In the genomic region with DNA sequence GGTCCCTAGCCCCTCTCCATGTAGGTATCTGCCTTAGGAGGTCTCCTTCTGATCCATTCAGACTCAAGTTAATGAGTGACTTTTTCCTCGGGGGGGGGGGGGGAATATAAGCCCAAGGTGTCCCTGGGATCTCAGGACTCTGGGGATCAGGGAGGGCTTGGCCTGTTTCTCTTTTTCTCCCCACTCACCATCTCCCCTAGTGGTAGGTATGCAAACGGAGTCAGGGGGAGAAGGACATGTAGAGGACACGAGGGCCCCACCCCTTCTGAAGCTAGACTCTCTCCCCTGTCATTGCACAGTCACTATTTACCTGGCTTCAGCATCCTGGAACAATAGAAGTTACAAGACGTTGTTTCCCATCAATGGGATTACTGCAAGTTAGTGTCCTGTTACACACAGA, we compare ENCODE assay signal across 12 mouse cellular contexts. TPM values are rescaled to one million over a fixed set of nuclear protein-coding genes. Genes with fewer than 3 reads are reported as not detected.
DNase-seq lines count a peak whose midpoint lies in the region; ATAC-seq and TF ChIP-seq lines count a peak whose summit lies in the region.
"Had no signal": no experiment of that assay in that cellular context is flagged by ENCODE, and none has a peak within 500 bp of the region (broad histone marks: within the 10 kb centered on the region; RNA-seq: fewer than 3 reads in every experiment).

No protein-coding gene starts in this region.

- H3K4me2 ChIP-seq in lung, postnatal 0 days (replicated peaks; ENCODE audit: low read depth, low read length): no peak overlapping the region
- no peak overlapping the region for H3K4me2 ChIP-seq in kidney, embryonic 16.5 days (replicated peaks; ENCODE audit: low read depth, low read length)
- H3K4me2 ChIP-seq: forebrain, embryonic 13.5 days; midbrain, embryonic 11.5 days had no signal

- H3K27ac ChIP-seq in gastrocnemius, adult 2 months: peak overlapping the region; percentile 81
- no peak overlapping the region for H3K27ac ChIP-seq in lung, postnatal 0 days (ENCODE audit: low read length)
- peak overlapping the region; percentile 55; the same call in 1 of the 2 replicates for H3K27ac ChIP-seq in kidney, embryonic 16.5 days (ENCODE audit: low read length)
- H3K27ac ChIP-seq: forebrain, embryonic 13.5 days; limb, embryonic 10.5 days had no signal

- ATAC-seq in lung, postnatal 0 days: no peak
- peak; percentile 35 for ATAC-seq in kidney, embryonic 16.5 days (ENCODE audit: low FRiP score, low TSS enrichment)
- no peak for ATAC-seq in megakaryocyte-erythroid progenitor cell, adult 5-6 weeks (replicated peaks; ENCODE audit: low FRiP score, low TSS enrichment, poor library complexity, severe bottlenecking)
- ATAC-seq: forebrain, embryonic 13.5 days had no signal

- intact Hi-C loops in gastrocnemius, adult 2 months (cut with DNase I): no loop called here

- no peak for TF ChIP-seq EP300 in lung, postnatal 0 days (IDR thresholded peaks at IDR 0.05)

- no peaks in the 10 kb centered on the region; the same call in 1 of the 2 replicates for H3K4me1 ChIP-seq in lung, postnatal 0 days (ENCODE audit: insufficient read depth, low read depth, low read length)
- 0 out of 2 replicates have a peak, but pooled peaks cover 3% of the 10 kb centered on the region for H3K4me1 ChIP-seq in kidney, embryonic 16.5 days (ENCODE audit: insufficient read depth, low read length)
- H3K4me1 ChIP-seq: forebrain, embryonic 13.5 days had no signal

- H3K4me3 ChIP-seq in gastrocnemius, adult 2 months: no peak overlapping the region
- no peak overlapping the region for H3K4me3 ChIP-seq in lung, postnatal 0 days (ENCODE audit: low read depth, low read length)
- no peak overlapping the region for H3K4me3 ChIP-seq in kidney, embryonic 16.5 days (ENCODE audit: low read length)
- H3K4me3 ChIP-seq: forebrain, embryonic 13.5 days; limb, embryonic 10.5 days had no signal

- no peak overlapping the region for H3K9ac ChIP-seq in lung, postnatal 0 days (replicated peaks; ENCODE audit: low read depth)
- no peak overlapping the region for H3K9ac ChIP-seq in kidney, embryonic 16.5 days (replicated peaks; ENCODE audit: low read length)
- H3K9ac ChIP-seq: forebrain, embryonic 13.5 days had no signal

- no peak for DNase-seq in gastrocnemius, adult 2 months
- DNase-seq in gastrocnemius, adult 8-10 months (ENCODE audit: low spot score in 2 of 2): no peak
- DNase-seq in lung, postnatal 0 days (ENCODE audit: low spot score): peak; percentile 20
- no peak for DNase-seq in lung, postnatal 25 days (ENCODE audit: low spot score)
- DNase-seq in right cerebral cortex, postnatal 14 days: no peak
- no peak for DNase-seq in urinary bladder, postnatal 10 days (ENCODE audit: low spot score)
- DNase-seq: thymus, postnatal 25 days had no signal

- TF ChIP-seq CTCF in gastrocnemius, adult 2 months (IDR thresholded peaks at IDR 0.05): peak; percentile 34
- TF ChIP-seq CTCF in lung, postnatal 0 days (IDR thresholded peaks at IDR 0.05): peak; percentile 69

- 34% methylated on average over 4 of the region's 4 CpGs for WGBS in lung, postnatal 0 days
- 38% methylated on average over 4 of the region's 4 CpGs for WGBS in kidney, embryonic 16.5 days

- no peaks in the 10 kb centered on the region for H3K27me3 ChIP-seq in lung, postnatal 0 days (replicated peaks; ENCODE audit: insufficient read depth, low read length)
- peaks cover 28% of the 10 kb centered on the region; the same call in 1 of the 2 replicates for H3K27me3 ChIP-seq in kidney, embryonic 16.5 days (ENCODE audit: insufficient read depth, low read length)

- H3K36me3 ChIP-seq in lung, postnatal 0 days (ENCODE audit: insufficient read depth, low read length): no peaks in the 10 kb centered on the region
- H3K36me3 ChIP-seq in kidney, embryonic 16.5 days (ENCODE audit: insufficient read depth, low read length): no peaks in the 10 kb centered on the region
- H3K36me3 ChIP-seq: limb, embryonic 10.5 days had no signal

- H3K9me3 ChIP-seq in lung, postnatal 0 days (ENCODE audit: low read length): no peaks in the 10 kb centered on the region
- H3K9me3 ChIP-seq in kidney, embryonic 16.5 days (ENCODE audit: low read length): no peaks in the 10 kb centered on the region
- H3K9me3 ChIP-seq: forebrain, embryonic 13.5 days; limb, embryonic 10.5 days had no signal

RNA-seq across cellular contexts. Expression of gene Stard8, which starts 45.1 kb away (rescaled TPM):
- 10 to 100 TPM; 11.1 to 18.2 TPM for total RNA-seq in gastrocnemius, adult 2 months (2021)
- 10 to 100 TPM in 2 of 4 experiments, 1 to 10 TPM in 2; 8.8 to 10.8 (median 10.3) TPM for total RNA-seq in gastrocnemius, adult 8-10 months (2022)
- 14.8 and 18.7 TPM in 2 replicates for polyA plus RNA-seq in lung, postnatal 0 days (2015; fragmentation: Nextera tagmentation; extraction: Ambion mirVana)
- polyA plus RNA-seq in kidney, embryonic 16.5 days (2015; fragmentation: Nextera tagmentation; extraction: Ambion mirVana): 19.0 and 20.3 TPM in 2 replicates
- total RNA-seq in megakaryocyte-erythroid progenitor cell, adult 5-6 weeks (2014; fragmentation: Nextera tagmentation): 0.28 and 5.5 TPM in 2 replicates
- 0.42 TPM in 2 replicates for total RNA-seq in megakaryocyte-erythroid progenitor cell, adult 5-6 weeks (2017)
